Mouse (Mus musculus): ENCODE data around the gene Eid2b. TPM values are rescaled to one million over a fixed set of nuclear protein-coding genes. Genes with fewer than 3 reads are reported as not detected.

The Eid2b gene
- polyA plus RNA-seq, 1 experiment from 2014 or later, result 6.5 TPM

Other genes with a start within 250 kb of the Eid2b start
- gene Psmc4, start 227.6 kb upstream of the Eid2b start, polyA plus RNA-seq (2014; fragmentation: Nextera tagmentation; extraction: Ambion mirVana), result 291 and 316 TPM in 2 replicates
- gene Fcgbp, start 206.5 kb upstream of the Eid2b start, polyA plus RNA-seq (2014; fragmentation: Nextera tagmentation; extraction: Ambion mirVana), result 0.04 TPM in 1 of 2 replicates, not detected in the other
- gene 9530053A07Rik, start 148.3 kb upstream of the Eid2b start, polyA plus RNA-seq (2014; fragmentation: Nextera tagmentation; extraction: Ambion mirVana), result not detected in 2 replicates
- gene Fbl, start 108.0 kb upstream of the Eid2b start, polyA plus RNA-seq (2014; fragmentation: Nextera tagmentation; extraction: Ambion mirVana), result 39.9 and 51.2 TPM in 2 replicates
- gene Dyrk1b, start 98.3 kb upstream of the Eid2b start, polyA plus RNA-seq (2014; fragmentation: Nextera tagmentation; extraction: Ambion mirVana), result 5.2 and 6.0 TPM in 2 replicates
- 3.8 and 4.6 TPM in 2 replicates for gene Eid2, start 9.9 kb upstream of the Eid2b start, polyA plus RNA-seq (2014; fragmentation: Nextera tagmentation; extraction: Ambion mirVana)
- gene Selenov, start 13.4 kb downstream of the Eid2b start, polyA plus RNA-seq (2014; fragmentation: Nextera tagmentation; extraction: Ambion mirVana), result not detected in 2 replicates
- 0.31 and 0.62 TPM in 2 replicates for gene Dll3, start 24.5 kb downstream of the Eid2b start, polyA plus RNA-seq (2014; fragmentation: Nextera tagmentation; extraction: Ambion mirVana)
- gene Timm50, start 34.3 kb downstream of the Eid2b start, polyA plus RNA-seq (2014; fragmentation: Nextera tagmentation; extraction: Ambion mirVana), result 217 and 224 TPM in 2 replicates
- gene Supt5, start 61.0 kb downstream of the Eid2b start, polyA plus RNA-seq (2014; fragmentation: Nextera tagmentation; extraction: Ambion mirVana), result 77.9 and 78.9 TPM in 2 replicates
- 1,377 and 1,547 TPM in 2 replicates for gene Rps16, start 72.9 kb downstream of the Eid2b start, polyA plus RNA-seq (2014; fragmentation: Nextera tagmentation; extraction: Ambion mirVana)
- gene Plekhg2, start 94.9 kb downstream of the Eid2b start, polyA plus RNA-seq (2014; fragmentation: Nextera tagmentation; extraction: Ambion mirVana), result 29.2 and 34.4 TPM in 2 replicates
- gene Zfp36, start 102.5 kb downstream of the Eid2b start, polyA plus RNA-seq (2014; fragmentation: Nextera tagmentation; extraction: Ambion mirVana), result 9.9 and 10.2 TPM in 2 replicates
- 44.7 and 45.7 TPM in 2 replicates for gene Med29, start 115.0 kb downstream of the Eid2b start, polyA plus RNA-seq (2014; fragmentation: Nextera tagmentation; extraction: Ambion mirVana)
- 56.1 and 58.6 TPM in 2 replicates for gene Paf1, start 115.2 kb downstream of the Eid2b start, polyA plus RNA-seq (2014; fragmentation: Nextera tagmentation; extraction: Ambion mirVana)
- 49.4 and 49.7 TPM in 2 replicates for gene Gmfg, start 159.7 kb downstream of the Eid2b start, polyA plus RNA-seq (2014; fragmentation: Nextera tagmentation; extraction: Ambion mirVana)
- gene Lrfn1, start 174.2 kb downstream of the Eid2b start, polyA plus RNA-seq (2014; fragmentation: Nextera tagmentation; extraction: Ambion mirVana), result 1.7 TPM in 2 replicates
- not detected in 2 replicates for gene Ifnl2, start 232.7 kb downstream of the Eid2b start, polyA plus RNA-seq (2014; fragmentation: Nextera tagmentation; extraction: Ambion mirVana)
- gene Ifnl3, start 245.1 kb downstream of the Eid2b start, polyA plus RNA-seq (2014; fragmentation: Nextera tagmentation; extraction: Ambion mirVana), result not detected in 2 replicates